Mouse (Mus musculus): ENCODE data around the gene Rnf214. TPM values are rescaled to one million over a fixed set of nuclear protein-coding genes. Genes with fewer than 3 reads are reported as not detected.

Gene Rnf214
- total and polyA plus RNA-seq, 2 experiments, result 12.4 to 16.3 TPM

- 97% methylated on average over 2 of the region's 2 CpGs for WGBS
- Histone ChIP-seq H3K4me1 (ENCODE audit: control insufficient read depth, insufficient read depth, low read length) (peaks cover 16% of the 10 kb centered on the region), H3K79me2 (ENCODE audit: control insufficient read depth, insufficient read depth, low read length) (no peaks in the 10 kb centered on the region), H3K4me3 (ENCODE audit: insufficient read depth, low read depth, low read length) (no peak overlapping the region), H3K27me3 (ENCODE audit: control insufficient read depth, insufficient read depth, low read length) (no peaks in the 10 kb centered on the region), H3K27ac (replicated peaks; ENCODE audit: insufficient read depth, low read depth, low read length) (no peak overlapping the region), H3K36me3 (ENCODE audit: control insufficient read depth, insufficient read depth, low read length) (peaks cover 62% of the 10 kb centered on the region), H3K9ac (ENCODE audit: low read depth, low read length) (no peak overlapping the region)
- DNase-seq (ENCODE audit: extremely low read depth, low read depth, low spot score), result no peak
- TF ChIP-seq POLR2A (IDR thresholded peaks at IDR 0.05; ENCODE audit: extremely low read depth, insufficient read depth, low read length) (no peak), CTCF (IDR thresholded peaks at IDR 0.05; ENCODE audit: low read depth, low read length) (no peak)
These were observed 8.9 kb upstream of the Rnf214 start for GRCm38 (mm10) chr9:45915659-45916058.

- H3K27me3 ChIP-seq (ENCODE audit: control insufficient read depth, insufficient read depth, low read length), result no peaks in the 10 kb centered on the region
- DNase-seq (ENCODE audit: extremely low read depth, low read depth, low spot score), result no peak
- 58% methylated on average over 1 of the region's 1 CpGs for WGBS
These were observed 5.0 kb upstream of the Rnf214 start for GRCm38 (mm10) chr9:45911673-45912072.

GRCm38 (mm10) chr9:45910995-45911394 lies 4.3 kb upstream of the Rnf214 start:
- Histone ChIP-seq H3K4me3 (ENCODE audit: insufficient read depth, low read depth, low read length) (no peak overlapping the region), H3K9ac (ENCODE audit: low read depth, low read length) (no peak overlapping the region), H3K4me1 (ENCODE audit: control insufficient read depth, insufficient read depth, low read length) (peaks cover 8% of the 10 kb centered on the region), H3K27ac (replicated peaks; ENCODE audit: insufficient read depth, low read depth, low read length) (no peak overlapping the region), H3K36me3 (ENCODE audit: control insufficient read depth, insufficient read depth, low read length) (peaks cover 46% of the 10 kb centered on the region), H3K27me3 (ENCODE audit: control insufficient read depth, insufficient read depth, low read length) (no peaks in the 10 kb centered on the region), H3K79me2 (ENCODE audit: control insufficient read depth, insufficient read depth, low read length) (peaks cover 21% of the 10 kb centered on the region)
- no peak for DNase-seq (ENCODE audit: extremely low read depth, low read depth, low spot score)
- 79% methylated on average over 3 of the region's 3 CpGs for WGBS
- TF ChIP-seq CTCF (IDR thresholded peaks at IDR 0.05; ENCODE audit: low read depth, low read length) (no peak), POLR2A (IDR thresholded peaks at IDR 0.05; ENCODE audit: extremely low read depth, insufficient read depth, low read length) (no peak)

More at GRCm38 (mm10) chr9:45911673-45912072, 5.0 kb upstream of the Rnf214 start:
- H3K27ac ChIP-seq (replicated peaks; ENCODE audit: insufficient read depth, low read depth, low read length), result no peak overlapping the region
- peaks cover 21% of the 10 kb centered on the region for H3K79me2 ChIP-seq (ENCODE audit: control insufficient read depth, insufficient read depth, low read length)
- peaks cover 11% of the 10 kb centered on the region for H3K4me1 ChIP-seq (ENCODE audit: control insufficient read depth, insufficient read depth, low read length)
- no peak overlapping the region for H3K4me3 ChIP-seq (ENCODE audit: insufficient read depth, low read depth, low read length)
- TF ChIP-seq CTCF (IDR thresholded peaks at IDR 0.05; ENCODE audit: low read depth, low read length) (peak; percentile 77), POLR2A (IDR thresholded peaks at IDR 0.05; ENCODE audit: extremely low read depth, insufficient read depth, low read length) (no peak)
- peaks cover 46% of the 10 kb centered on the region for H3K36me3 ChIP-seq (ENCODE audit: control insufficient read depth, insufficient read depth, low read length)
- no peak overlapping the region for H3K9ac ChIP-seq (ENCODE audit: low read depth, low read length)

- Histone ChIP-seq H3K79me2 (ENCODE audit: control insufficient read depth, insufficient read depth, low read length) (peaks cover 21% of the 10 kb centered on the region), H3K4me1 (ENCODE audit: control insufficient read depth, insufficient read depth, low read length) (peaks cover 11% of the 10 kb centered on the region), H3K27ac (replicated peaks; ENCODE audit: insufficient read depth, low read depth, low read length) (peak overlapping the region; percentile 65), H3K4me3 (ENCODE audit: insufficient read depth, low read depth, low read length) (peak overlapping the region; percentile 95), H3K9ac (ENCODE audit: low read depth, low read length) (peak overlapping the region; percentile 78), H3K27me3 (ENCODE audit: control insufficient read depth, insufficient read depth, low read length) (no peaks in the 10 kb centered on the region), H3K36me3 (ENCODE audit: control insufficient read depth, insufficient read depth, low read length) (peaks cover 17% of the 10 kb centered on the region)
- DNase-seq (ENCODE audit: extremely low read depth, low read depth, low spot score), result no peak
- under 1% methylated on average over 19 of the region's 19 CpGs for WGBS
- TF ChIP-seq CTCF (IDR thresholded peaks at IDR 0.05; ENCODE audit: low read depth, low read length) (no peak), POLR2A (IDR thresholded peaks at IDR 0.05; ENCODE audit: extremely low read depth, insufficient read depth, low read length) (no peak)
These were observed 342 bp upstream of the Rnf214 start for GRCm38 (mm10) chr9:45907078-45907428.

GRCm38 (mm10) chr9:45905811-45906237 lies 887 bp downstream of the Rnf214 start:
- H3K4me1 ChIP-seq (ENCODE audit: control insufficient read depth, insufficient read depth, low read length), result peaks cover 11% of the 10 kb centered on the region
- WGBS, result under 1% methylated on average over 21 of the region's 27 CpGs
- H3K27ac ChIP-seq (replicated peaks; ENCODE audit: insufficient read depth, low read depth, low read length), result peak overlapping the region; percentile 79
- peaks cover 21% of the 10 kb centered on the region for H3K79me2 ChIP-seq (ENCODE audit: control insufficient read depth, insufficient read depth, low read length)
- no peaks in the 10 kb centered on the region for H3K27me3 ChIP-seq (ENCODE audit: control insufficient read depth, insufficient read depth, low read length)
- peak overlapping the region; percentile 95 for H3K4me3 ChIP-seq (ENCODE audit: insufficient read depth, low read depth, low read length)
- peak overlapping the region; percentile 88 for H3K9ac ChIP-seq (ENCODE audit: low read depth, low read length)
- peaks cover 11% of the 10 kb centered on the region for H3K36me3 ChIP-seq (ENCODE audit: control insufficient read depth, insufficient read depth, low read length)
- DNase-seq (ENCODE audit: extremely low read depth, low read depth, low spot score), result peak; percentile 84
- TF ChIP-seq POLR2A (IDR thresholded peaks at IDR 0.05; ENCODE audit: extremely low read depth, insufficient read depth, low read length) (0 out of 2 replicates have a peak, but pooled peaks have one; percentile 13), CTCF (IDR thresholded peaks at IDR 0.05; ENCODE audit: low read depth, low read length) (no peak)

GRCm38 (mm10) chr9:45905196-45905595 lies 1.5 kb downstream of the Rnf214 start:
- Histone ChIP-seq H3K4me1 (ENCODE audit: control insufficient read depth, insufficient read depth, low read length) (peaks cover 11% of the 10 kb centered on the region), H3K4me3 (ENCODE audit: insufficient read depth, low read depth, low read length) (0 out of 2 replicates have a peak overlapping the region, but pooled peaks have one; percentile 95), H3K9ac (ENCODE audit: low read depth, low read length) (no peak overlapping the region), H3K27me3 (ENCODE audit: control insufficient read depth, insufficient read depth, low read length) (no peaks in the 10 kb centered on the region), H3K27ac (replicated peaks; ENCODE audit: insufficient read depth, low read depth, low read length) (peak overlapping the region; percentile 79), H3K36me3 (ENCODE audit: control insufficient read depth, insufficient read depth, low read length) (peaks cover 11% of the 10 kb centered on the region), H3K79me2 (ENCODE audit: control insufficient read depth, insufficient read depth, low read length) (peaks cover 21% of the 10 kb centered on the region)
- TF ChIP-seq POLR2A (IDR thresholded peaks at IDR 0.05; ENCODE audit: extremely low read depth, insufficient read depth, low read length) (no peak), CTCF (IDR thresholded peaks at IDR 0.05; ENCODE audit: low read depth, low read length) (no peak)
- DNase-seq (ENCODE audit: extremely low read depth, low read depth, low spot score), result no peak
- 61% methylated on average over 4 of the region's 4 CpGs for WGBS

Measured in liver, adult 2 months (tissue).